Comparison of ENCODE assay signal across 22 mouse cellular contexts in the genomic region with DNA sequence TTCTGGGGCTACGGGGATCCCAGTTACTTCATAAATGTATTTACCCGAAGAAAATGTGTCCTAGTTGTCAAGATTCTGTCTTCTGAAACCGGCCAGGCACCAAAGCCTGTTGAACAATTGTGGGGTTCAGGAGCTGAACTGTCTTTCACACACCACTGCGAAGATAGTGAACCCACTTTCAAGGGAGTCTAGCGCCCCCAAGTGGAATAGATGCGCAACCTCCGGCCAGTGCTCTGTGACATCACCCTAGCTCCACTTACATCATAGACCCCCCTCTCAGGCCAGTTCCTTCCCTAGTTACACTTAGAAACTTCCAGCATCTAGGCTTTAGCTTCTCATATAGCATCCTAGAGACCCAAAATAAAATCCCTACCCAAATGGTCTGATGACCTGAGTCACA.
A peak's percentile ranks its signal among the peaks of the same experiment; 100 is the strongest.
DNase-seq lines count a peak whose midpoint lies in the region; TF ChIP-seq lines count a peak whose summit lies in the region.
"Had no signal": no experiment of that assay in that cellular context is flagged by ENCODE, and none has a peak within 500 bp of the region (broad histone marks: within the 10 kb centered on the region; RNA-seq: fewer than 3 reads in every experiment).

No protein-coding gene starts in this region.

- no peak overlapping the region for H3K27ac ChIP-seq in cerebellum, adult 2 months (ENCODE audit: insufficient read depth, low read length)
- no peak overlapping the region for H3K27ac ChIP-seq in ES-Bruce4 (ENCODE audit: insufficient read depth, low read length)
- H3K27ac ChIP-seq: forebrain, embryonic 10.5 days; heart, embryonic 15.5 days; hindbrain, embryonic 13.5 days; kidney, postnatal 0 days; limb, embryonic 12.5 days; macrophage; midbrain, embryonic 15.5 days had no signal

- no peak for TF ChIP-seq EP300 in ES-Bruce4 (IDR thresholded peaks at IDR 0.05; ENCODE audit: insufficient read depth, low read depth, low read length)

- H3K9ac ChIP-seq in ES-Bruce4 (ENCODE audit: low read depth, poor library complexity, severe bottlenecking): no peak overlapping the region
- H3K9ac ChIP-seq: heart, embryonic 15.5 days; hindbrain, embryonic 13.5 days; limb, embryonic 12.5 days; liver, postnatal 0 days; midbrain, embryonic 15.5 days had no signal

- no peak for TF ChIP-seq CTCF in cerebellum, adult 2 months (IDR thresholded peaks at IDR 0.05; ENCODE audit: borderline replicate concordance, insufficient read depth, low read depth, low read length)
- TF ChIP-seq CTCF in ES-Bruce4 (IDR thresholded peaks at IDR 0.05; ENCODE audit: low read depth, low read length): peak; percentile 13
- TF ChIP-seq CTCF in brain, embryonic 14.5 days (IDR thresholded peaks at IDR 0.05; ENCODE audit: borderline replicate concordance, extremely low read depth, insufficient read depth, insufficient read length): peak; percentile 20; the same call in 1 of the 2 replicates

- no peak overlapping the region for H3K4me3 ChIP-seq in cerebellum, adult 2 months (replicated peaks; ENCODE audit: insufficient read depth, low read depth, low read length)
- no peak overlapping the region for H3K4me3 ChIP-seq in ES-Bruce4 (ENCODE audit: low read depth, low read length)
- H3K4me3 ChIP-seq: forebrain, embryonic 10.5 days; heart, embryonic 15.5 days; hindbrain, embryonic 13.5 days; limb, embryonic 12.5 days; midbrain, embryonic 15.5 days had no signal

- TF ChIP-seq POLR2A in cerebellum, adult 2 months (IDR thresholded peaks at IDR 0.05; ENCODE audit: borderline replicate concordance, insufficient read depth, low read length): no peak
- TF ChIP-seq POLR2A in ES-Bruce4 (IDR thresholded peaks at IDR 0.05; ENCODE audit: insufficient read depth, low read length): no peak
- TF ChIP-seq POLR2A in brain, embryonic 14.5 days (IDR thresholded peaks at IDR 0.05; ENCODE audit: borderline replicate concordance, extremely low read depth, insufficient read depth, insufficient read length, poor library complexity, severe bottlenecking): no peak

- H3K36me3 ChIP-seq in ES-Bruce4 (ENCODE audit: control insufficient read depth, insufficient read depth, low read length, poor library complexity, severe bottlenecking): no peaks in the 10 kb centered on the region
- H3K36me3 ChIP-seq: forebrain, embryonic 10.5 days; heart, embryonic 15.5 days; hindbrain, embryonic 13.5 days; limb, embryonic 12.5 days; midbrain, embryonic 15.5 days had no signal

- peaks cover 12% of the 10 kb centered on the region for H3K9me3 ChIP-seq in ES-Bruce4 (replicated peaks; ENCODE audit: control insufficient read depth, insufficient read depth, low read length, poor library complexity, severe bottlenecking)
- H3K9me3 ChIP-seq: midbrain, embryonic 15.5 days had no signal

- no peaks in the 10 kb centered on the region; the same call in 1 of the 2 replicates for H3K27me3 ChIP-seq in cerebellum, adult 2 months (ENCODE audit: control insufficient read depth, insufficient read depth, low read length)
- H3K27me3 ChIP-seq in ES-Bruce4 (ENCODE audit: control insufficient read depth, insufficient read depth, low read length, poor library complexity, severe bottlenecking): peaks cover 2% of the 10 kb centered on the region
- H3K27me3 ChIP-seq: heart, embryonic 15.5 days; hindbrain, embryonic 13.5 days; limb, embryonic 12.5 days; midbrain, embryonic 15.5 days had no signal

- 92% methylated on average over 7 of the region's 7 CpGs for WGBS in cerebellum, adult 2 months

- intact Hi-C loops in left cerebral cortex, postnatal 14 days (cut with DNase I): no loop called here
- intact Hi-C loops in left cerebral cortex, postnatal 36 days (cut with DNase I): no loop called here

- DNase-seq in cerebellum, postnatal 10 days: peak; percentile 16 to 28
- DNase-seq in cerebellum, adult 2 months: no peak
- DNase-seq in left cerebral cortex, postnatal 14 days (ENCODE audit: low spot score in 2 of 2): peak; percentile 12 to 15
- no peak for DNase-seq in left cerebral cortex, postnatal 36 days (ENCODE audit: low spot score in 2 of 2)
- DNase-seq in brain, embryonic 14.5 days (ENCODE audit: low read depth): no peak
- no peak for DNase-seq in kidney, postnatal 25 days
- DNase-seq: adrenal gland, postnatal 25 days; cerebellum, adult 11 months; gastrocnemius, postnatal 25 days; heart, postnatal 36 days; kidney, adult 2 months; liver, postnatal 0 days; spleen, adult 18-20 months; thymus, postnatal 25 days had no signal

- H3K4me1 ChIP-seq in cerebellum, adult 2 months (ENCODE audit: control insufficient read depth, insufficient read depth, low read length): no peaks in the 10 kb centered on the region
- no peaks in the 10 kb centered on the region for H3K4me1 ChIP-seq in ES-Bruce4 (ENCODE audit: control insufficient read depth, insufficient read depth, low read length)
- H3K4me1 ChIP-seq: forebrain, embryonic 10.5 days; heart, embryonic 15.5 days; hindbrain, embryonic 13.5 days; limb, embryonic 12.5 days; midbrain, embryonic 15.5 days had no signal

Comparison
In these comparisons a context has a peak if more than half of its experiments do, and no peak if none do; other contexts are left out.
1. DNase-seq: peak in cerebellum, postnatal 10 days (2 of 2) and left cerebral cortex, postnatal 14 days (2 of 2); none in cerebellum, adult 2 months (0 of 2), left cerebral cortex, postnatal 36 days (0 of 2), brain, embryonic 14.5 days (single experiment) and kidney, postnatal 25 days (0 of 2).